Comparison of ENCODE assay signal across 8 mouse cellular contexts in the genomic region with DNA sequence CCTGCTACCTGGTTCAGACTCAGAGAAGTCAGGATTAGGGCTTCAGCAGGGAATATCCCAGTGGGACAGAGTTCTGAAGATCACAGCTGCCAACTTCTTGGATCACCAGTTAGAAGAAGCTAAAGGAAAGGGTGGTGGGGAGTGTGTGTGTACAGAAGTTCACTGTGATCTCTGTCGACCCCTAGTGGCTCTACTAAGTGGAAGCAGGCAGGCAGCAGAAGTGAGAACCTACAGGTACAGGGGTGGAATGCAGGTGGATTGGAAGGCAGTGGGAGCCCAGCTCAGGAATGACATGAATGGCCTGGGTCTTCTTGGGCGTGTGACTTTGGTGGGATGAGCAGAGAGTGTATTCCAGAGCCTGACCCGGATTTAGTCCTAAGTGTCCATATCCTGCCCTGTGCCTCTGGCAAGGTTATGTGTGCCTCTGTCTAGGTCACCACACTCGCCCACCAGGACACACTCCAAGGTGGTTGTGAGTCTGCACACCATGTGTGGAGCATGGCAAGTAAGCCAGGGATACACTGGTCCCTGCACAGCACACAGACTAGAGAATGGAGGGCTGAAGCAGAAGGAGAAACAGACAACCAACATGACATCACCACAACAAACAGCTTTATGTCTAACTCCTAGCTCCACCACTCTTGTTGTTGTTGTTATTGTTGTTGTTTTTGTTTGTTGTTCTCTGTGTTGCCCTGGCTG. TPM values are rescaled to one million over a fixed set of nuclear protein-coding genes. Genes with fewer than 3 reads are reported as not detected.
A peak's percentile ranks its signal among the peaks of the same experiment; 100 is the strongest.
DNase-seq lines count a peak whose midpoint lies in the region; ATAC-seq and TF ChIP-seq lines count a peak whose summit lies in the region.

No protein-coding gene starts in this region.

- no peaks in the 10 kb centered on the region for H3K36me3 ChIP-seq in embryonic facial prominence, embryonic 12.5 days
- H3K36me3 ChIP-seq in kidney, postnatal 0 days (ENCODE audit: insufficient read depth, low read length), result peaks cover 10% of the 10 kb centered on the region; the same call in 1 of the 2 replicates
- H3K36me3 ChIP-seq in midbrain, embryonic 16.5 days (ENCODE audit: control insufficient read depth, insufficient read depth, low read length), result no peaks in the 10 kb centered on the region

- H3K4me3 ChIP-seq in embryonic facial prominence, embryonic 12.5 days, result no peak overlapping the region
- no peak overlapping the region for H3K4me3 ChIP-seq in kidney, postnatal 0 days (replicated peaks; ENCODE audit: low read depth, low read length)
- H3K4me3 ChIP-seq in midbrain, embryonic 16.5 days (ENCODE audit: low read depth, low read length), result no peak overlapping the region

- 0 out of 2 replicates have a peak, but pooled peaks cover 3% of the 10 kb centered on the region for H3K4me1 ChIP-seq in embryonic facial prominence, embryonic 12.5 days
- peaks cover 23% of the 10 kb centered on the region; the same call in 1 of the 2 replicates for H3K4me1 ChIP-seq in kidney, postnatal 0 days (replicated peaks; ENCODE audit: insufficient read depth, low read length)
- H3K4me1 ChIP-seq in midbrain, embryonic 16.5 days (ENCODE audit: control insufficient read depth, insufficient read depth, low read length), result no peaks in the 10 kb centered on the region

- H3K27ac ChIP-seq in embryonic facial prominence, embryonic 12.5 days, result no peak overlapping the region
- peak overlapping the region; percentile 66; the same call in 1 of the 2 replicates for H3K27ac ChIP-seq in kidney, postnatal 0 days
- no peak overlapping the region for H3K27ac ChIP-seq in midbrain, embryonic 16.5 days (ENCODE audit: low read length)

- DNase-seq in left cerebral cortex, adult 18-20 months (ENCODE audit: low spot score in 2 of 2), result peak; percentile 10 to 26
- DNase-seq in left cerebral cortex, adult 8-10 months (ENCODE audit: low spot score in 2 of 2), result no peak
- peak; percentile 59 for DNase-seq in NIH3T3 (ENCODE audit: low read depth)
- DNase-seq in kidney, postnatal 0 days (ENCODE audit: low spot score), result peak; percentile 88
- DNase-seq in right cerebral cortex, postnatal 36 days (ENCODE audit: low spot score in 2 of 2), result no peak
- no peak for DNase-seq in urinary bladder, postnatal 36 days (ENCODE audit: low spot score in 2 of 2)

- 0 out of 2 replicates have a peak, but pooled peaks have one; percentile 52 for ATAC-seq in embryonic facial prominence, embryonic 12.5 days (ENCODE audit: insufficient number of reproducible peaks, insufficient read depth, low FRiP score, low TSS enrichment)
- ATAC-seq in kidney, postnatal 0 days (replicated peaks; ENCODE audit: low FRiP score, low read depth), result peak; percentile 52
- peak; percentile 62 for ATAC-seq in midbrain, embryonic 16.5 days

- 37% methylated on average over 4 of the region's 4 CpGs for WGBS in embryonic facial prominence, embryonic 12.5 days
- 34% methylated on average over 4 of the region's 4 CpGs for WGBS in kidney, postnatal 0 days
- 37% methylated on average over 4 of the region's 4 CpGs for WGBS in midbrain, embryonic 16.5 days

- H3K27me3 ChIP-seq in embryonic facial prominence, embryonic 12.5 days, result no peaks in the 10 kb centered on the region
- H3K27me3 ChIP-seq in kidney, postnatal 0 days (ENCODE audit: insufficient read depth, low read length), result no peaks in the 10 kb centered on the region
- no peaks in the 10 kb centered on the region for H3K27me3 ChIP-seq in midbrain, embryonic 16.5 days (ENCODE audit: control insufficient read depth, insufficient read depth, low read depth, low read length)

- no peak overlapping the region for H3K9ac ChIP-seq in embryonic facial prominence, embryonic 12.5 days
- no peak overlapping the region for H3K9ac ChIP-seq in kidney, postnatal 0 days (ENCODE audit: low read depth, low read length)
- no peak overlapping the region for H3K9ac ChIP-seq in midbrain, embryonic 16.5 days (ENCODE audit: low read depth, low read length)

- TF ChIP-seq CTCF in kidney, postnatal 0 days (IDR thresholded peaks at IDR 0.05; ENCODE audit: low read depth), result peak; percentile 93

- H3K9me3 ChIP-seq in embryonic facial prominence, embryonic 12.5 days, result no peaks in the 10 kb centered on the region
- H3K9me3 ChIP-seq in kidney, postnatal 0 days (replicated peaks; ENCODE audit: low read length), result no peaks in the 10 kb centered on the region
- no peaks in the 10 kb centered on the region for H3K9me3 ChIP-seq in midbrain, embryonic 16.5 days (replicated peaks; ENCODE audit: control insufficient read depth, low read length, poor library complexity, severe bottlenecking)

- no peak overlapping the region for H3K4me2 ChIP-seq in embryonic facial prominence, embryonic 12.5 days (replicated peaks)
- no peak overlapping the region for H3K4me2 ChIP-seq in kidney, postnatal 0 days (ENCODE audit: low read length)
- no peak overlapping the region for H3K4me2 ChIP-seq in midbrain, embryonic 16.5 days (ENCODE audit: low read length)

RNA-seq across cellular contexts. Expression of a gene that starts 31.9 kb away (rescaled TPM):
- total RNA-seq in left cerebral cortex, adult 18-20 months (2021), result 1 to 10 TPM; 1.7 to 2.3 TPM
- 1 to 10 TPM; 1.4 to 2.0 (median 1.4) TPM for total RNA-seq in left cerebral cortex, adult 8-10 months (2022)
- polyA plus RNA-seq in embryonic facial prominence, embryonic 12.5 days (2016; fragmentation: Nextera tagmentation; extraction: Ambion mirVana), result 10.8 and 11.5 TPM in 2 replicates
- 14.8 and 16.9 TPM in 2 replicates for polyA plus RNA-seq in kidney, postnatal 0 days (2015; fragmentation: Nextera tagmentation; extraction: Ambion mirVana)
- polyA plus RNA-seq in midbrain, embryonic 16.5 days (2015; fragmentation: Nextera tagmentation; extraction: Ambion mirVana), result 2.5 and 2.6 TPM in 2 replicates

Comparison
In these comparisons a context has a peak if more than half of its experiments do, and no peak if none do; other contexts are left out.
1. DNase-seq: peak in left cerebral cortex, adult 18-20 months (2 of 2), NIH3T3 (single experiment) and kidney, postnatal 0 days (single experiment); none in left cerebral cortex, adult 8-10 months (0 of 2), right cerebral cortex, postnatal 36 days (0 of 2) and urinary bladder, postnatal 36 days (0 of 2).
2. Peak in every context shown above with its lines, with median percentiles within 50 percentile points of each other: ATAC-seq.